Mouse (Mus musculus): Measurements from ENCODE around the gene Pgk2.
"Not testable (repeated sequence)": the region's sequence is repeated elsewhere in the genome, so short reads cannot be mapped to it uniquely, and the experiment has no call there.

Pgk2 gene

GRCm38 (mm10) chr17:40208540-40208939 lies at the start of gene Pgk2:
TSS of gene Pgk2 (minus strand) at chr17:40208640.
- DNase-seq (ENCODE audit: low spot score): no peak

- no peak for DNase-seq (ENCODE audit: low spot score)
These were observed 44.0 kb upstream of the Pgk2 start for GRCm38 (mm10) chr17:40252487-40252886.

- DNase-seq (ENCODE audit: low spot score): no peak
These were observed 33.7 kb upstream of the Pgk2 start, which contains the start of gene Crisp3 for GRCm38 (mm10) chr17:40242135-40242534. TSS of gene Crisp3 (minus strand) at chr17:40242288.

- DNase-seq (ENCODE audit: low spot score): not testable (repeated sequence)
These were observed 6.6 kb downstream of the Pgk2 start for GRCm38 (mm10) chr17:40201803-40202202.

- DNase-seq (ENCODE audit: low spot score): not testable (repeated sequence)
These were observed 18.2 kb downstream of the Pgk2 start for GRCm38 (mm10) chr17:40190192-40190591.

- DNase-seq (ENCODE audit: low spot score): not testable (repeated sequence)
These were observed 50.6 kb downstream of the Pgk2 start for GRCm38 (mm10) chr17:40157729-40158359.
